Mouse (Mus musculus) spleen, adult 2 months (tissue): Measurements from ENCODE around the gene Vmn1r67.

Experiments used
- CTCF ChIP-seq: fragments of 200-500 bp; IDR thresholded peaks from 2 replicates; pipeline ENCODE4 v1.5.1; 2011; ENCODE audit warnings: mild to moderate bottlenecking, inconsistent platforms; ENCODE audit not compliant: insufficient read depth, insufficient read length, insufficient replicate concordance; ENCODE audit errors: extremely low read depth
- POLR2A ChIP-seq: fragments of 200-500 bp; IDR thresholded peaks from 2 replicates; pipeline ENCODE4 v1.6.1; 2011; ENCODE audit warnings: low read depth, low read length, inconsistent platforms

- TF ChIP-seq POLR2A, result no peak
- TF ChIP-seq CTCF, result no peak
These were observed 15.0 kb downstream of the Vmn1r67 start for GRCm38 (mm10) chr7:10458166-10458565.
